Mouse (Mus musculus): Measurements from ENCODE around the gene Dlgap1.

The Dlgap1 gene

GRCm38 (mm10) chr17:70173916-70174315 lies 205.0 kb downstream of the Dlgap1 start:
- no peak for DNase-seq

- DNase-seq: no peak
Observed at GRCm38 (mm10) chr17:70191228-70191627, 222.4 kb downstream of the Dlgap1 start.

- no peak for DNase-seq
Observed at GRCm38 (mm10) chr17:70222891-70223290, 254.0 kb downstream of the Dlgap1 start.

GRCm38 (mm10) chr17:70247342-70247741 lies 278.5 kb downstream of the Dlgap1 start:
- DNase-seq: no peak

DNA sequence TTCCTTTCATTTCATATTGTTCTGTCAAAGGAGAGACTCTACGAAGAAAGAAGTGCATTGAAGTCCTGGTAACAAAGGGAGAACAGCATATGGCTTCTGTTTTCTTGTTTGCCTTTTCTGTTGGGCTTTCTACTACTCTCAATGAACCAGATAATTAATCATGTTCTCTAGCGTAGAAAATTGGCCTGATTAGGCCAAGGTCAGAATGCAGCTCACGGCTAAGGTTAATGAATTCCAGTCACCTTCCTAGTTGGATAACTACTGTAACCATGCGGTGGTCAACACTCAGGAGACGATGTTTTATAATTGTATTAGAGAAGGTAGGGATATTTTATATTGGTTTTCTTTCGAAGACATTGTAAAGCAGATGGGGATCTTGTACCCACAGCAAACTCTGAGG lies 279.4 kb downstream of the Dlgap1 start:
- DNase-seq: no peak

- DNase-seq: no peak
Observed at GRCm38 (mm10) chr17:70252476-70252875, 283.6 kb downstream of the Dlgap1 start.

- DNase-seq: no peak
Observed at GRCm38 (mm10) chr17:70256371-70256770, 287.5 kb downstream of the Dlgap1 start.

GRCm38 (mm10) chr17:70263156-70263555 lies 294.3 kb downstream of the Dlgap1 start:
- DNase-seq: no peak

GRCm38 (mm10) chr17:70272125-70272524 lies 303.3 kb downstream of the Dlgap1 start:
- no peak for DNase-seq

DNA sequence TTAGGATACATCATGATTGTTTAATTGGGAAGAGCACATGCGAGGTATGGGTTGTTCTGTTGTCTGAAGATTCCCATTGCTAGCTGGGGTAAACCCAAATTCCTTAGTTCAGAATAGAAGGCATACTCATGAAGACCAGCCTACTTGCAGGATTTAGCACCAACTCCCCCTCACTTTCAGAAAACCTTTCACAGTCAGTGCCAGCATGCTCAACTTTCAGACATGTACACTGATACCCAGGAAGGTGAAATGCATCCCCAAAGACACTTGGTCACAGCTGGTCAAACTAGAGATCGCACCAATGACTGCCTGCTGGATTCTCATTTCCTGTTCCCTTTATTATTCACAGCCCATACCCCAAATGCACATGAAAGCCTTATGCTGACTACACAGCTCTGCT lies 318.8 kb downstream of the Dlgap1 start:
- no peak for DNase-seq

DNA sequence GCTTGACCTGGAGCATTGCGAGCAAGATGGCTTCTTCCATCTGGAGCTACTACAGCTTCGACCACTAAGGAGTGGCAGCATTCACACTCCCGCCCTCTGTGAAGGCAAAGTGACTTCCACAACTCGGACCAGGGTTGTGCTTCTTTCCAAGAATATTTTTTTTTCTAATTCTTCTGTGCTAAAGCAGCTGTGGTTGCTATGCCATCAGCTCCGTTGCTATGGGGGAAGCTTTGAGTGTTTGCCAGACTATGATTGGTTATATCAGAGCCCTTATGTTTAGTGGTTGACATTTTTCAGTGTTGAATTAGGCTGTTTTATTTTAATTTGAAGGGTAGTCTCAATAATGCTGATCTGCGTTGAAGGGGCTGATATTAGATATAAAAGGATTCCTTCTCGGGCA lies 325.2 kb downstream of the Dlgap1 start:
- DNase-seq: no peak

DNA sequence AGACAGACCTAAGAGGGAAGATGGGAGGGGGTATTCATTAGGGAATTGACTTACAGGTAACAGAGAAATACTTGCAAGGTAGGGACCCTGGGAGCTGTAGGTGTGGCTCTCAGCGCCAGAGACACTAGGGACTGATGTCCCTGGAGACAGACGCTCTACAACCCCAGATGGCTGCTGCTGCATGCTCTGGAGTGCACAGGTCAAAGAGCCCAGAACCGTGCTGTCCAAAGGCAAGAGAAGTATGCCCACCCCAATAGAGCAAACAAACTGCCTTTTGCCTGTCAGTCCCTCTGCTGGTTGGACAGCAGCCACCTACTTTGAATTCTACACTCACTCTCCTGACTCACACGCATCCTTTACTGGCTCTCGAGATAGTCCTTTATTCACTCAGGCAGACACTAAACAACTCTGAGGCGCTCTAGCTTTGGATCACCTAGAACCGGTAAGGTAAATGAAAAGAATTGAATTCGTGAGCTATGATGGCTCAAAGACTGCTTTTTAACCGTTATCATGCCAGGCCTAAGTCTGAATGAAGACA lies 333.1 kb downstream of the Dlgap1 start:
- DNase-seq: no peak

DNA sequence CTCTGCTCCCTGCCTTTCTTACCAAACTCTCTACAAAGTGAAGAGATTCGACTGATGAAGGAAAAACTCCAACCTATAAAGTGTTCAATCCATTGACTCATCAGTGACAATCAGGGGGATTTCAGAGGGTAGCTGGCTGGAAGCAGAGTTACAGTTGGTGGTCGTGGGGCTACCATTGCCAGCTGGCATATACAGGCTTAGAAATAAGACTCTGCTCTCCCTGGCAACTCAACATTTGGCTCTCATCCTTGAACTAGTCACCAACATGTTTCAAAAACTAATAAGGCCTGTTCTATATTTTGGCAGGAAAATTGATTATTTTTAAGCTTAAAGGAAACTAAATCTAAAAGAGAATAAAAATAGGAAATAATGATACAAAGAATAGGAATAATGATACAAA lies 333.8 kb downstream of the Dlgap1 start:
- no peak for DNase-seq

DNA sequence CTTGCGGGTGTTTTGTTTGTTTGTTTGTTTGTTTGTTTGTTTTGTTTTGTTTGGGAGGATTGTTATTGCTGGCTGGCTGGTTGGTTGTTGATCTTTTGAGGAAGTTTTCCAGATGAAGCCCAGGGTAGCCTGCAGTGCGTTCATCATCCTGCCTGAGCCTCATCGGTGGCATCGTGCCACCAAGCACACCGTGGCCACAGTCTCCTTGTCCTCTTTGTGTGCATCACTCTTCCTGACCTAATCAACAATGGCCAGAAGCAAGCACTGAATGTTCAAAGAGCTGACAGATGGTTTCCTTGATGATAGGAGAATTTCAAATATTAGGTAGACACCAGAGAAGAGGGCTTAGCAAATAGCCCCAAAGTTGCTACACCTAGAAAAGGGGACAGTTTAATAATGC lies 336.1 kb downstream of the Dlgap1 start:
- DNase-seq: no peak

DNA sequence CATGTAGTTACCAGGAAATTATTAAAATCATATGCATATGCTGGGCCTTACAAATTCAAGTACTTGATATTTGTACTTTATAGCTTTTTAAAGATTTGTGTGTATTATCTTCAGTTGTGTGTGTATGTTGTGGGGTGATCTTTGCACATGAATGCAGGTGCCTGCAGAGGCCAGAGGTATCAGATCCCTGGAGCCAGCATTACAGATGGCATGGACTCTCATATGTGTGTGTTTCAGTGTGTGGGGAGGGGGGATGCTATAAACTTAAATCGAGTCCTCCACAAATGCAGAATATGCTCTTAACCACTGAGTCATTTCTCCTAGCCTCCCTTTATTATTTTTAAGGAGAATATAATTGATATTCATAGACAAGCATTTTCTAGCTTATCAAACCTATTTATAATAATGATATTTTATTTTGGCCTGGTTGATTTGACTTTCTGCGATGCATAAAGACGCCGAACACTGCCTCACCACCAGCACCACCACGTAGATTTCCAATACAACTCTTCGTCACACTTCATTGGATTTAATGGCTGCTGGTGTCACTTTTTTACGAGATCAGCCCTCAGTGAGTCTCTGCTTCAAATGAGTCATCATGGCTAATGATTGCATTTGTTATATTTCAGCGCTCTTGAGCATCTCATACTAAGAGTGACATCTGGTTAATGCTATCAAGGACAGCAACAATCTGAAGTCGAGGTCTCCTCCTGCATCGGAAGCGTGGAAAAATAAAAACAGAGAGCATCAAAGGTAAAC lies 338.7 kb downstream of the Dlgap1 start:
- DNase-seq: no peak

DNA sequence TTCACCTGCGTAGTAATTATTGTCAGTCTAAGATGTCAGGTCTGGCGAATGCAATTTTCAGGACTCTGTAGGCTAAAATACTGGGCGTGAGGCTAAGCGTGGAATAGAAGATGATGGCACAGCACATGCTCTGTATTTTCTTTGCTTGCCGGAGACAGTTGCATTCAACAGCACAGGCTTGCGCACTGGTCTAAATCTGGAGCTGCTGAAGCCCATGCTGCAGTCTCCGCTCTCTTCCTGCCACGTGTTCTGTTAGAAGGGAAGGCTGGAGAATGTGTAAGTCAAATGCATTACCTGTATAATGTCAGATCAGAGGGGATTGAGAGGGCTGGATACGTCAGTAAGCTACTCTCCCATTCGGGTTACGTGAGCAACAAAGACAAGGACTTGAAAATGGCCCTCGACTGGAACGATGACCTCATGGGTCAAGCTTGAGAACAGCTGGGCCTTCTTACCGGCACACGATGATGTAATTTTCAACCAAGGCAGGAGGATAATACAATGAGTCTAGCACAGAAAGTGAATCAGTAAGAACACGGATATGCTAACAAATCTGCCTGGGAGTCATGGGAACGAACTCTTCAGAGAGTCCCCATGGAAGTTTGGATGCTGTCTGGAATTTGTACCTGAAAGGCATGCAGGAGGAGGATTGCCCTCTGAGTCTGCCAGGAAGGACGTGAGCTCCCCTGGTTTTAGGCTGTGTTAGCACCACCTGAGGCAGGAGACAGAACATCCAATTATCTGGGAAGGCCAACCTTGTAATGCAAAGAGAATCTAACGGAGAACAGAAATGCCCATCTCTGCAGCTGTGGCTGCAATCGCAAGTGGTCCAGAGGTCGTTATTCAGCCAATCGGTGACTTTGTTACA lies 339.7 kb downstream of the Dlgap1 start:
- no peak for DNase-seq

GRCm38 (mm10) chr17:70316327-70316726 lies 347.5 kb downstream of the Dlgap1 start:
- no peak for DNase-seq

DNA sequence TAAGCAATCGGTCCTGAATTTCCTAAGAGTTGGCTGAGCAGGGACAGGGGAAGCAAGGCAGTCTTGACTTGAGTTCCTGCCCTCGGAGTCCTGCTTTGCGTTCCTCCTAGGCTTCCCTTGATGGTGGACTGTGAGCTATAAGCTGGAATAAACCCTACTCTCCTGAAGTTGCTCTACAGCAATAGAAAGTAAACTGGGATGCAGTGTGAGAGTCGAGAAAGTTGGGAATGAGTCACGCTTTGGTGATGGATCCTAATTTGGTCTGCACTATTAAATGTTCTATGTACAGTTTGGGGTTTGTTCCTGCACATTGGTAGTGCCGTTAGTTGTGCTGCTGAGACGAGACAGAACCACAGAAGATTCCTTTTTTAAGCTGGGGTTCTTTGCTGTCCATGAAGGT lies 348.9 kb downstream of the Dlgap1 start:
- no peak for DNase-seq

- DNase-seq: no peak
Observed at GRCm38 (mm10) chr17:70321976-70322375, 353.1 kb downstream of the Dlgap1 start.

DNA sequence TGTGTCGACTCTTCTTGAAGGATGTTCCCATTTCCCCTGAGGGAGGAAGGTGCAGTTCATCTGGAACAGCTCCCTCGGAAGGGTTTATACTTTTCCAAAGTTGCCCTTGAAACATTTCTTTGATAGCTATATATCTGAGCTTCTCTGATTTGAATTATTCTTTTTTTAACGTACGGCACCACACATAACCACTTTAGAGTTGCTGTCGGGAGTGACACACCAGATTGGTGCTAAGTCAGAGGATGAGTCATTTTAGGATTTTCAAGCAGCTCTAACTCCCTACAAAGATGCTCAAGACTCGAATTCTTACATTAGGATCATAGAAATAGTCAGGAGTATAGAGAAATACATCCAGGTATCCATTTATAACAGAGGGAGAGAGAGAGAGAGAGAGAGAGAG lies 364.6 kb downstream of the Dlgap1 start:
- DNase-seq: no peak

DNA sequence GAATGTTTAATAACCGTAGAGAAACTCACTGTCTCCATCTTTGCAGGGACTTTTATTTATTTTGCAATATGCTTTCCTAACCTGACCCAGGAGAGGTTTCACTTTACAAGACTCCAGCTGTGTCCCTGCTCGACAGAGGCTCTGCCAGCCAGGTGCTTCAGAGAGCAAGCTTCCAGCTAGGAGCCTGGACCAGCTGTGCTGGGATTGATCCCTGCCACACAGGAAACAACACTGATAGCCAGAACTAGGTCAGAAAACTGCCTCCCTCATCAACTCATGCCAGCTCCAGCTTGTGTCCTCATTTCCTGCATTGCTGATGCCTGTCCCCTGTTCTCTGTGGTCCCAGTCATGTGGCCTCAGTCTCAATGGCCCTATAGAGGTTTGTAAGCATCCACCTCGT lies 365.3 kb downstream of the Dlgap1 start:
- DNase-seq: no peak

DNA sequence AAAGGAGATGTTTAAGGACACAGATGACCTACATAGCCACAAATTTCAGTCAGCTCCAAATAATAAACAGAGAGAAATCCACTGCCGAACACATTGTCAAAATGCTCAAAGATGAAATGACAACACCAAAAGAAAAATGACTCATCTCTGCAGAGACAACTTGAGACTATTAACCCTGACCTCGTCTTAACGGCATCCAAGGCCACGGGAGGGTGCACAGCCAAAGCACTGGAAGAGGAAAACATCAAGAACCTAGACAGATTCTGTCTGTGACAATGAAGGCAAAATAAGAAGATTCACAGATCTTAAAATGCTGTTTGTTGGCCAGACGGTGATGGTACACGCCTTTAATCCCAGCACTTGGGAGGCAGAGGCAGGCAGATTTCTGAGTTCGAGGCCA lies 370.9 kb downstream of the Dlgap1 start:
- no peak for DNase-seq

- DNase-seq: no peak
Observed at GRCm38 (mm10) chr17:70341230-70341629, 372.4 kb downstream of the Dlgap1 start.

DNA sequence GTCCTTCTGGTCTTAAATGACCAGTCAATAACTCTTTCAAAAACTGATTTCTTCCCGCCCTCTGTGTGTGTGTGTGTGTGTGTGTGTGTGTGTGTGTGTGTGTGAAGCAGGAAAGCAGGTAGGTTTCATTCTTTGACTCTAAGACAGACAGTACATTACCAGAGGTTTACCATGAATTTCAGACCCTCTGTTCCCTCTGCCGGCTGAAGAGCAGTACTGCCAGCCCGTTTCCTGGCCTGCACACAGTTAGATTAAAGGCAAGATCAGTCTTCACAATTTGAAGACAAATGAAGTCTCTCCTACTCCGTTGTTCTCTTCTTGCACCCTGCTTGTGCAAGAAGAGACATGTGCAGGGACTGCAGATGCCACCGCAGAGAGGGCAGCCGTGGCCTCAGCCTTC lies 373.0 kb downstream of the Dlgap1 start:
- no peak for DNase-seq
